Mouse (Mus musculus) lung, embryonic 15.5 days (tissue): Measurements from ENCODE around the gene Trdn. TPM values are rescaled to one million over a fixed set of nuclear protein-coding genes. Genes with fewer than 3 reads are reported as not detected.

Experiments used
- polyA plus RNA-seq: library from polyadenylated mRNA; unstranded; fragments of >200 nt; fragmentation: Nextera tagmentation; extraction: Ambion mirVana; gene quantifications from 2 replicates; pipeline ENCODE4 v1.2.1, GENCODE M21; 2015

Gene Trdn
- polyA plus RNA-seq, 1 experiment from 2014 or later = 10.3 TPM

Other genes starting within 250 kb of the Trdn start
- gene Nkain2, start 190.1 kb upstream of the Trdn start, polyA plus RNA-seq = 0.30 and 0.39 TPM in 2 replicates